Mouse (Mus musculus) frontal cortex, adult (tissue): Measurements from ENCODE around the gene Tmtc1.

Source experiments
- ATAC-seq: cut with Nextera tagmentation; 2 replicates; pipeline ENCODE4 v1.9.2; 2017; ENCODE audit warnings: mild to moderate bottlenecking, moderate library complexity, mixed read lengths; ENCODE audit not compliant: low TSS enrichment

Tmtc1 gene

GRCm38 (mm10) chr6:148242304-148242703 lies 201.9 kb downstream of the Tmtc1 start:
- no peak for ATAC-seq

DNA sequence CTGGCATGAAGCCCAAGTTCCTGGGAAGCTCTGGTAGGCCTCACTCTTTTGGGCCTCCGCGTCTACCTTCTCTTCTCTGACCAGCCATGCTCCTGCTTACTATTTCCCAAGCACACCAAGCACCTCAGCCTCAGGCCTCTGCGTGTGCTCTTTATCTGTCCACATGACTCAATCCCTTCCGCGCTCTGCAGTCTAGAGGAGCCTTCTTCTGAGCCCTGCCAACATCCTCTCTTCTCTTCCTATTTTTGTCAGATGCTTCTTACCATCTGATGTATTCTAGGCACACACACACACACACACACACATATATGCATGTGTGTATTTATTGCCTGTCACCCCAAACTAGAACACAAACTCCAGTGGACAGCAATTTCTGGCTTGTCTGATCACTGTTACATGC lies 202.5 kb downstream of the Tmtc1 start:
- ATAC-seq = peak; percentile 68

GRCm38 (mm10) chr6:148239311-148239710 lies 204.9 kb downstream of the Tmtc1 start:
- no peak for ATAC-seq

GRCm38 (mm10) chr6:148237453-148237852 lies 206.7 kb downstream of the Tmtc1 start:
- ATAC-seq = 0 out of 2 replicates have a peak, but pooled peaks have one; percentile 5

- peak; percentile 64 for ATAC-seq
Observed at GRCm38 (mm10) chr6:148234105-148234828, 209.9 kb downstream of the Tmtc1 start.

GRCm38 (mm10) chr6:148227542-148227941 lies 216.6 kb downstream of the Tmtc1 start:
- peak; percentile 61 for ATAC-seq

GRCm38 (mm10) chr6:148222686-148223085 lies 221.5 kb downstream of the Tmtc1 start:
- no peak for ATAC-seq

GRCm38 (mm10) chr6:148218235-148219076 lies 225.7 kb downstream of the Tmtc1 start:
- ATAC-seq = no peak

GRCm38 (mm10) chr6:148216752-148217151 lies 227.4 kb downstream of the Tmtc1 start:
- ATAC-seq = no peak

DNA sequence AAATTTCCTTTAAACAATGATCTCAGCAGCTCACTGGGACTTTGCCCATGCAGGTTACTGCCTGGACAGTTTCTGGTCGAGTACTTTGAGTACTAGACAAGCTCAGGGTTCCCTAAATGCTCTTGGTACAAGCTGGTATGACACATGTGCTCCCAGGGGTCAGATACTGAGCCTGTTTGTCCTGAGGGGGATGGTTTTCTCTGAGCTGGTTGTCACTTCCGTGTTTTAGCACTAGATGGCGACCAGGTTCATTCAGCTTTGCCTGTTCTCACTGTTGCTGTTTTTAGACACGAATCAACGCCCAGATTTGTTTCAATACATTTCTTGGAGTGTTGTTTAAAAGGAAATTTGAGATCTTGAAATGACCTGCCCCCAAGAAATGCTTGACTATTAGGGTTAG lies 229.4 kb downstream of the Tmtc1 start:
- ATAC-seq = peak; percentile 32; the same call in 1 of the 2 replicates

DNA sequence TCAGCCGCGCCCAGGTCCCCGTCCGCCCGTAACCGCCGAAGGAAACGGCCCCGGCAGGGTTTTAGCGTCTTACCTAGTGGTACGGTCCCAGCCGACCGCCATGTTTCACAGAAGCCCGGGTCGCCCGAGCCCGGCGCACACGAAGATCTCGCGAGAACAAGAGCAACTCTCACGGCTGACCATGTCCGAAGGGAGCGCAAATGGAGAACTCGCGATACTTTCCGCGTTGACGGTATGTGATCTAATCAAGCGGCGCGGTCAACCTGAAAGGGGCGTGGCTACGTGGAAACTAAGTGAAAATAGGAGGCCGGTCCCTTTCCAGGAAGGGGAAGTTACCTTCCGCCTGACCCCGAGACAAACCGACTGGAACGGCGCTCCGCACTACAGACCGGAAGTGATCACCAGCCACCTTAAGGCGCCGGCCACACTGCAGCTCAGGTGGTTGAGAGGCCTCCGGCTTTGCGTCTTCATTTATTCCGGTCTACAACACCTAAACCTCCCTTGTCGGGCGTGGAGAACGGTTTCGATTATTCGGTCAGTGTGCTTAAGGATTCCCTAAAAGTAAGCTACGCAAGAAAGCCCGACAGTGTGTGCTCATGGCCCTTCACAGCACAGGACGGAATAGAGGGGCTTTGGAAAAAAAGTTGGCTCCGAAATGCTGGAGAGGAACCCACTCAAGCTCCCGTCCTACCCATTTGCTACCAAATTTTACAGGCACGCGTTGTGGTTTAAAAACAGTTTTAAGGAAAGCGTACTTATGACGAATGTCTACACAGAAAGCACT lies 232.1 kb downstream of the Tmtc1 start, which contains the start of gene Ergic2:
TSS of gene Ergic2 (minus strand) at position 478 of the 784 bp plus-strand sequence.
- ATAC-seq = peak; percentile 95

DNA sequence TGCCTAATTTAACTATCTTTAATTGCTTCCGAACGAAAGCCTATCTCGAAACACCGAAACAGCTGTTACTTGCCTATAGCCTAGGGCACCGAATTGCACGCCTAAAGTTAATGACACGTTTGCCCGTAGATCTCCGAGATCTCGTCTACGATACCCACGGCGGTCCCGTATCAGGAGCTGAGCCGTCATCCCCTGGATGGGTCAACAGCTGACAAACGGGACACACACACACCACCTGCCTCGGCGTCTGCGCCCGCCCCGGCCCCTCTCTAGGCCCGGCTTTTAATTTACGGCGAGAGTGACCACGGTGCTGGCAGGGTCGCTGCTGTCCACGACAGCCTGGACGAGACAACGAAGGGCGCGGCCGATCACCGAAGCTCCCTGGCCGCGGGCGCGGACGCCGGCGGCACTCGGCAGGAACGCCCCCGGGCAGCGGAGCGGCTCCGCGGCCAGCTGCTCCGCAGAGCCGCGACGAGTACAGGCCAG lies 232.8 kb downstream of the Tmtc1 start:
- ATAC-seq = peak; percentile 39

- no peak for ATAC-seq
Observed at GRCm38 (mm10) chr6:148207522-148207921, 236.7 kb downstream of the Tmtc1 start.

DNA sequence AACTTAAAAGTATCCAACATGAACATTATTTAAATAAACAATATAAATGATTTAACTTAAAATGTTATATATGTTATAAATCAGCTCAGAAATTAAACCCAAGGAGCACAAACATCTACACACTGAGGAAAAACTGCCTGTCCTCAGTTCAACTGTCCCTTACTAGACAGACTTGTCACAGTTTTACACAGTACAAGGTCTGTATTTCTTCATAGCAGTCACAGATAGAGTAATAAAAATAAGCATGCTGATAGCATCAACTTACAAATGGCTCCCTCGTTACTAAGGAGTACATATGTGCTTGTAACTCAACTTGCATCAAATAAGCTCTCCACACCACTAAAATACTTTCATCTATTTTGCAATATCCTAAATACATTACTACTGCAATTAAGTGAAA lies 239.1 kb downstream of the Tmtc1 start:
- no peak for ATAC-seq

DNA sequence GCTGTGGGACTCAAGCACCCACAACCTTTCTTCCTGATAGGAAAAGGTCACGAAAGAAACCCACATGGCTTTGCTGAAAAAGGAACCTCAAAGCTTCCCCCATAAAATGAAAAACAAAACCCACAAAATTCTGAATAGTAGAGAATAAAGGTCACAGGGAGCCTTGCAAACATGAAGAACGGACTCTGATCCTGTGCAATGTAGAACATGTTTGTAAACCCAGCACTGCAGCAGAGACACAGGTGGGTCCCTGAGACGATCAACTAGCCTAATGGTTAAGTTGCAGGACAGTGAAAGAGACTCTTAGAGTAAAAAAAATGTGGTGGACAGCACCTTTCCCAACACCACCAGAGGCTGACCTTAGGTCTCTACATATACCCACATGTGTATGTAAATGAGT lies 244.5 kb downstream of the Tmtc1 start:
- no peak for ATAC-seq

DNA sequence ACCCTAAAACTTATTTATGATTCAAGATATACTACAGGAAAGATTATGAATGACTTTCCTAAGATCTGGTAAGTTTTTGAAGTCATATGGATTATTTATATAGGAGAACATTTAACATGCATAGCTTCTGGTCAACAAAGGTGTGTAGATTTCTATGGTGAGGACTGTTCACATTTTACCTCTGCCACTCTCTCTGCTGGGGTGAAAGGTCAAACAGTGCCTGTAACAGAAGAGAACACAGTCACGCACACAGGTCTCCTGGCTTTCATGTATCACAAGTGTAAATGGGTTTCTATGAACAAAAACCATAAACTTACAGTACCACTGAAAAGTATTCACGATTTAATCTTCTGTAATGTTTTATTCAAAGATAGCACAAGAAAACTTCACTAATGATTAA lies 245.0 kb downstream of the Tmtc1 start:
- no peak for ATAC-seq

GRCm38 (mm10) chr6:148193972-148194701 lies 250.1 kb downstream of the Tmtc1 start:
- no peak for ATAC-seq

DNA sequence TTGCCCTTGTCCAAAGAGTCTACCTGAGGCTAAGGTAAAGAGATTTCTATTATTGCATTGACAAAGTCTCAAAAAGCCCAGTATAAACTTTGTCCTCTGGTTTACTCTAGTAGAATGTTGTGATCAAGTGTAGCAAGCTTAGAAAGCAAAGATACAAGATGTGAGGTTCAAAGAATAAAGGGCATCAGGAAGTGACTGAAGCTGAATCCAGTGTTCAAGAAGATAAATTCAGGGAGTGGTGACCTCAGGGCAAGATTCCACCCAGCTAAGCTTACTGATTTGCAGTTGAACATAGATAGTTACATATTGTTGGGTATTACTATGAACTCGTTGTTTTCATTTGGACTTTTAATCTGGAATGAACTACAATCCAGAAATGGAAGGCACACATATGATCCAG lies 258.5 kb downstream of the Tmtc1 start:
- ATAC-seq = no peak
